Mouse (Mus musculus): ENCODE data around the gene Ccdc36. TPM values are rescaled to one million over a fixed set of nuclear protein-coding genes. Genes with fewer than 3 reads are reported as not detected.

Gene Ccdc36
- polyA plus RNA-seq, 1 experiment from 2014 or later = 0.08 TPM

- DNase-seq = no peak
- no peak for TF ChIP-seq EP300 (IDR thresholded peaks at IDR 0.05; ENCODE audit: low read depth)
- no peak for TF ChIP-seq CTCF (IDR thresholded peaks at IDR 0.05; ENCODE audit: low read depth)
- ATAC-seq = no peak
These were observed 35.6 kb downstream of the Ccdc36 start, which contains the start of gene 1700102P08Rik for GRCm38 (mm10) chr9:108392676-108393075. Gene 1700102P08Rik, plus strand, starts transcription at chr9:108392805.

GRCm38 (mm10) chr9:108389220-108389619 is 39.1 kb downstream of the Ccdc36 start:
- TF ChIP-seq CTCF (IDR thresholded peaks at IDR 0.05; ENCODE audit: low read depth) (no peak), EP300 (IDR thresholded peaks at IDR 0.05; ENCODE audit: low read depth) (no peak)
- no peak for DNase-seq
- 79% methylated on average over 6 of the region's 6 CpGs for WGBS (ENCODE audit: insufficient replicate concordance)
- H3K27ac ChIP-seq (ENCODE audit: low read depth) = no peak overlapping the region
- no peak overlapping the region for H3K9ac ChIP-seq (replicated peaks)
- H3K4me3 ChIP-seq (ENCODE audit: low read depth, low read length) = no peak overlapping the region
- no peak for ATAC-seq
- no peaks in the 10 kb centered on the region for H3K4me1 ChIP-seq (ENCODE audit: insufficient read depth)
- no peaks in the 10 kb centered on the region for H3K9me3 ChIP-seq (ENCODE audit: low read length)
- no peaks in the 10 kb centered on the region for H3K27me3 ChIP-seq (ENCODE audit: insufficient read depth, low read length)
- H3K4me2 ChIP-seq (ENCODE audit: low read depth, low read length) = no peak overlapping the region
- peaks cover 74% of the 10 kb centered on the region for H3K36me3 ChIP-seq (replicated peaks; ENCODE audit: insufficient read depth, low read length)

More at GRCm38 (mm10) chr9:108392676-108393075, 35.6 kb downstream of the Ccdc36 start, which contains the start of gene 1700102P08Rik:
- no peak within 1 kb of the TSS for H3K4me2 ChIP-seq (ENCODE audit: low read depth, low read length)
- H3K9ac ChIP-seq (replicated peaks) = no peak within 1 kb of the TSS
- peaks cover 42% of the 10 kb centered on the region for H3K36me3 ChIP-seq (replicated peaks; ENCODE audit: insufficient read depth, low read length)
- H3K4me1 ChIP-seq (ENCODE audit: insufficient read depth) = no peaks in the 10 kb centered on the region
- no peaks in the 10 kb centered on the region for H3K9me3 ChIP-seq (ENCODE audit: low read length)
- no peak within 1 kb of the TSS for H3K27ac ChIP-seq (ENCODE audit: low read depth)
- no peak within 1 kb of the TSS for H3K4me3 ChIP-seq (ENCODE audit: low read depth, low read length)
- 82% methylated on average over 18 of the region's 18 CpGs for WGBS (ENCODE audit: insufficient replicate concordance)
- H3K27me3 ChIP-seq (ENCODE audit: insufficient read depth, low read length) = no peaks in the 10 kb centered on the region

GRCm38 (mm10) chr9:108388601-108389000 is 39.7 kb downstream of the Ccdc36 start:
- H3K9ac ChIP-seq (replicated peaks) = no peak overlapping the region
- WGBS (ENCODE audit: insufficient replicate concordance) = 91% methylated on average over 10 of the region's 10 CpGs
- no peak overlapping the region for H3K4me3 ChIP-seq (ENCODE audit: low read depth, low read length)
- no peaks in the 10 kb centered on the region for H3K4me1 ChIP-seq (ENCODE audit: insufficient read depth)
- H3K4me2 ChIP-seq (ENCODE audit: low read depth, low read length) = no peak overlapping the region
- ATAC-seq = no peak
- TF ChIP-seq CTCF (IDR thresholded peaks at IDR 0.05; ENCODE audit: low read depth) (no peak), EP300 (IDR thresholded peaks at IDR 0.05; ENCODE audit: low read depth) (no peak)
- peaks cover 80% of the 10 kb centered on the region for H3K36me3 ChIP-seq (replicated peaks; ENCODE audit: insufficient read depth, low read length)
- H3K27me3 ChIP-seq (ENCODE audit: insufficient read depth, low read length) = no peaks in the 10 kb centered on the region
- H3K27ac ChIP-seq (ENCODE audit: low read depth) = no peak overlapping the region
- DNase-seq = no peak
- no peaks in the 10 kb centered on the region for H3K9me3 ChIP-seq (ENCODE audit: low read length)

GRCm38 (mm10) chr9:108386816-108387215 is 41.5 kb downstream of the Ccdc36 start:
- H3K9me3 ChIP-seq (ENCODE audit: low read length) = no peaks in the 10 kb centered on the region
- WGBS (ENCODE audit: insufficient replicate concordance) = 86% methylated on average over 4 of the region's 4 CpGs
- H3K27ac ChIP-seq (ENCODE audit: low read depth) = no peak overlapping the region
- peaks cover 84% of the 10 kb centered on the region for H3K36me3 ChIP-seq (replicated peaks; ENCODE audit: insufficient read depth, low read length)
- H3K4me1 ChIP-seq (ENCODE audit: insufficient read depth) = no peaks in the 10 kb centered on the region
- TF ChIP-seq EP300 (IDR thresholded peaks at IDR 0.05; ENCODE audit: low read depth) (no peak), CTCF (IDR thresholded peaks at IDR 0.05; ENCODE audit: low read depth) (no peak)
- ATAC-seq (no peak), DNase-seq (no peak)
- no peak overlapping the region for H3K4me2 ChIP-seq (ENCODE audit: low read depth, low read length)
- H3K9ac ChIP-seq (replicated peaks) = no peak overlapping the region
- no peaks in the 10 kb centered on the region for H3K27me3 ChIP-seq (ENCODE audit: insufficient read depth, low read length)
- H3K4me3 ChIP-seq (ENCODE audit: low read depth, low read length) = no peak overlapping the region

- 68% methylated on average over 7 of the region's 7 CpGs for WGBS (ENCODE audit: insufficient replicate concordance)
- Histone ChIP-seq H3K4me3 (ENCODE audit: low read depth, low read length) (no peak overlapping the region), H3K9me3 (ENCODE audit: low read length) (no peaks in the 10 kb centered on the region), H3K4me1 (ENCODE audit: insufficient read depth) (no peaks in the 10 kb centered on the region), H3K36me3 (replicated peaks; ENCODE audit: insufficient read depth, low read length) (peaks cover 90% of the 10 kb centered on the region), H3K4me2 (ENCODE audit: low read depth, low read length) (no peak overlapping the region), H3K27me3 (ENCODE audit: insufficient read depth, low read length) (no peaks in the 10 kb centered on the region), H3K9ac (replicated peaks) (no peak overlapping the region), H3K27ac (ENCODE audit: low read depth) (no peak overlapping the region)
- no peak for TF ChIP-seq EP300 (IDR thresholded peaks at IDR 0.05; ENCODE audit: low read depth)
- TF ChIP-seq CTCF (IDR thresholded peaks at IDR 0.05; ENCODE audit: low read depth) = no peak
- no peak for DNase-seq
- no peak for ATAC-seq
These were observed 43.3 kb downstream of the Ccdc36 start for GRCm38 (mm10) chr9:108385006-108385405.

- Histone ChIP-seq H3K36me3 (replicated peaks; ENCODE audit: insufficient read depth, low read length) (peaks cover 85% of the 10 kb centered on the region), H3K27me3 (ENCODE audit: insufficient read depth, low read length) (no peaks in the 10 kb centered on the region), H3K9ac (replicated peaks) (no peak overlapping the region)
These were observed 46.9 kb downstream of the Ccdc36 start for GRCm38 (mm10) chr9:108381382-108381781.

GRCm38 (mm10) chr9:108379294-108379693 is 49.0 kb downstream of the Ccdc36 start:
- DNase-seq = no peak
- no peaks in the 10 kb centered on the region for H3K9me3 ChIP-seq (ENCODE audit: low read length)

More at GRCm38 (mm10) chr9:108381382-108381781, 46.9 kb downstream of the Ccdc36 start:
- TF ChIP-seq CTCF (IDR thresholded peaks at IDR 0.05; ENCODE audit: low read depth) (no peak), EP300 (IDR thresholded peaks at IDR 0.05; ENCODE audit: low read depth) (no peak)
- ATAC-seq (no peak), DNase-seq (no peak)
- H3K9me3 ChIP-seq (ENCODE audit: low read length) = no peaks in the 10 kb centered on the region
- H3K4me3 ChIP-seq (ENCODE audit: low read depth, low read length) = no peak overlapping the region
- no peaks in the 10 kb centered on the region for H3K4me1 ChIP-seq (ENCODE audit: insufficient read depth)
- H3K4me2 ChIP-seq (ENCODE audit: low read depth, low read length) = no peak overlapping the region
- no peak overlapping the region for H3K27ac ChIP-seq (ENCODE audit: low read depth)
- 95% methylated on average over 9 of the region's 9 CpGs for WGBS (ENCODE audit: insufficient replicate concordance)

More at GRCm38 (mm10) chr9:108379294-108379693, 49.0 kb downstream of the Ccdc36 start:
- 84% methylated on average over 4 of the region's 4 CpGs for WGBS (ENCODE audit: insufficient replicate concordance)
- H3K27ac ChIP-seq (ENCODE audit: low read depth) = no peak overlapping the region
- no peak overlapping the region for H3K4me3 ChIP-seq (ENCODE audit: low read depth, low read length)
- peaks cover 84% of the 10 kb centered on the region for H3K36me3 ChIP-seq (replicated peaks; ENCODE audit: insufficient read depth, low read length)
- no peak overlapping the region for H3K9ac ChIP-seq (replicated peaks)
- H3K4me1 ChIP-seq (ENCODE audit: insufficient read depth) = no peaks in the 10 kb centered on the region
- TF ChIP-seq EP300 (IDR thresholded peaks at IDR 0.05; ENCODE audit: low read depth) (no peak), CTCF (IDR thresholded peaks at IDR 0.05; ENCODE audit: low read depth) (no peak)
- no peak overlapping the region for H3K4me2 ChIP-seq (ENCODE audit: low read depth, low read length)
- no peaks in the 10 kb centered on the region for H3K27me3 ChIP-seq (ENCODE audit: insufficient read depth, low read length)
- ATAC-seq = no peak

Data from liver, postnatal 0 days (tissue).